Mouse (Mus musculus): ENCODE measurements around the gene Ifnz. TPM values are rescaled to one million over a fixed set of nuclear protein-coding genes. Genes with fewer than 3 reads are reported as not detected.

The Ifnz gene
- total RNA-seq, 2 experiments from 2014 or later: not detected

Other genes starting within 250 kb of the Ifnz start
- gene Ifna15, start 223.9 kb upstream of the Ifnz start, total RNA-seq (2021): not detected
- gene Ifna14, start 210.3 kb upstream of the Ifnz start, total RNA-seq (2021): not detected
- gene Ifna9, start 189.7 kb upstream of the Ifnz start, total RNA-seq (2021): not detected
- gene Ifna12, start 178.8 kb upstream of the Ifnz start, total RNA-seq (2021): not detected
- gene C87499, start 147.7 kb upstream of the Ifnz start, total RNA-seq (2021): not detected
- not detected for gene Ifna13, start 137.7 kb upstream of the Ifnz start, total RNA-seq (2021)
- not detected for gene Ifna16, start 105.2 kb upstream of the Ifnz start, total RNA-seq (2021)
- gene Ifna2, start 98.2 kb upstream of the Ifnz start, total RNA-seq (2021): not detected
- not detected for gene Ifnab, start 90.8 kb upstream of the Ifnz start, total RNA-seq (2021)
- under 1 TPM; 0.50 TPM for gene Gm26566, start 60.3 kb upstream of the Ifnz start, total RNA-seq (2021)
- gene Klhl9, start 59.7 kb upstream of the Ifnz start, total RNA-seq (2021): 10 to 100 TPM; 82.6 to 87.1 TPM
- gene Gm13271, start 27.3 kb upstream of the Ifnz start, total RNA-seq (2021): not detected
- not detected for gene Gm13283, start 22.0 kb upstream of the Ifnz start, total RNA-seq (2021)
- gene Gm13290, start 8.3 kb upstream of the Ifnz start, total RNA-seq (2021): not detected
- not detected for gene Gm13289, start 5.2 kb upstream of the Ifnz start, total RNA-seq (2021)
- not detected for gene Gm13272, start 2.3 kb upstream of the Ifnz start, total RNA-seq (2021)
- gene Gm13276, start 3.6 kb downstream of the Ifnz start, total RNA-seq (2021): not detected
- not detected for gene Gm13277, start 6.5 kb downstream of the Ifnz start, total RNA-seq (2021)
- not detected for gene Gm13278, start 9.4 kb downstream of the Ifnz start, total RNA-seq (2021)
- not detected for gene Gm13275, start 12.4 kb downstream of the Ifnz start, total RNA-seq (2021)
- not detected for gene Gm13279, start 15.3 kb downstream of the Ifnz start, total RNA-seq (2021)
- under 1 TPM; 0.31 to 0.40 TPM for gene Gm13285, start 17.5 kb downstream of the Ifnz start, total RNA-seq (2021)
- gene Gm13287, start 21.1 kb downstream of the Ifnz start, total RNA-seq (2021): not detected
- gene Gm13288, start 23.4 kb downstream of the Ifnz start, total RNA-seq (2021): not detected
- gene Ifna7, start 34.1 kb downstream of the Ifnz start, total RNA-seq (2021): not detected
- gene Ifna11, start 37.8 kb downstream of the Ifnz start, total RNA-seq (2021): not detected
- not detected for gene Ifna6, start 45.3 kb downstream of the Ifnz start, total RNA-seq (2021)
- not detected for gene Ifna5, start 53.4 kb downstream of the Ifnz start, total RNA-seq (2021)
- gene Ifna4, start 59.7 kb downstream of the Ifnz start, total RNA-seq (2021): not detected
- not detected for gene Ifna1, start 68.0 kb downstream of the Ifnz start, total RNA-seq (2021)
- gene Ifne, start 98.1 kb downstream of the Ifnz start, total RNA-seq (2021): not detected